Mouse (Mus musculus) E14TG2a.4 (cell line): ENCODE measurements around the gene Pkp3.

Experiments used
- H3K27me3 ChIP-seq: 2 replicates; pipeline ENCODE4 v1.6.1; 2014; ENCODE audit warnings: low read length, control low read depth; ENCODE audit not compliant: insufficient read depth
- H3K36me3 ChIP-seq: 2 replicates; pipeline ENCODE4 v1.6.1; 2014; ENCODE audit warnings: low read length, control low read depth; ENCODE audit not compliant: insufficient read depth
- H3K4me1 ChIP-seq: replicated peaks from 2 replicates; pipeline ENCODE4 v1.6.1; 2014; ENCODE audit warnings: low read depth, low read length, control low read depth
- H3K4me3 ChIP-seq: replicated peaks from 2 replicates; pipeline ENCODE4 v1.5.1; 2014; ENCODE audit warnings: mild to moderate bottlenecking, low read length
- H3K9me3 ChIP-seq: 2 replicates; pipeline ENCODE4 v1.6.1; 2014; ENCODE audit warnings: low read length, control low read depth
- CTCF ChIP-seq: conservative IDR thresholded peaks from 2 replicates; pipeline ENCODE4 v1.5.1; 2014; ENCODE audit warnings: low read length
- NANOG ChIP-seq: IDR thresholded peaks from 2 replicates; pipeline ENCODE4 v1.6.1; 2014; ENCODE audit warnings: borderline replicate concordance, low read length, mixed read lengths
- POU5F1 ChIP-seq: IDR thresholded peaks from 2 replicates; pipeline ENCODE4 v1.6.1; 2014; ENCODE audit warnings: low read length, borderline replicate concordance

The Pkp3 gene

DNA sequence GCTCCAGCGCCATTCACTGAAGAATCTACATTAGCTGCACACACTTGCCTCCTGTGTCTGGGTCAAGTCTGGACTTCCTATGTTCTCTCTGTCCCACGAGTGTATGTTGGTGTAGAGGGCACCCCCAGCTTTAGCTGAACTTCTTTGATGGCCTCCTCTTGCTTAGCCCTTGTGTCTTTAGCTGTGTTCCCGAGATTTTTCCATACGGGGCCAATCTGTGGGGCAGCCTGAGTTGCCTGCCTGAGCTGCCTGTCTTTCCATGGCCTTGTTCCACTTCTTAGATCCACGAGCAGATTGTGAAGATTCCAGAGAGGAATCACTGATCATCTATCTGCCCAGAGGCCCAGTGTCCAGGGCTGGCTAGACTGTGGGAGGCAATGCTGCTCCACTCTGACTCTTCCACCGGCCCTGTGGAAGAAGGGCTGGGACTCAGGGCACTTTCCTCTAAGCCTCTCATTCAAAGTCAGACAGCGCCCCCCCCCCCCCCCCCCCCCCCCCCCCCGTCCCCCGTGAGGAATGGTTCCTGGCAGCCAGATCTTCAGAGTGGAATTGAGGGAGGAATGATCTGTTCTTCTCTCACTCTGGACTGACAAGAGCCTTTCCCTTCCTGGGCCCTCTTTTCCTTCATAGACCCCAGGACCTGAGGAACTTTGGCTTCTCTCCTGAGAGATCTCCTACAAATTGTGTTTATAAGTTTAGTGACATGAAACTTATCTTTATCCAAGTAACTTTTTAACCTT is 37.0 kb upstream of the Pkp3 start:
- Histone ChIP-seq H3K4me3 (no peak overlapping the region), H3K4me1 (peaks cover 68% of the 10 kb centered on the region), H3K9me3 (0 out of 2 replicates have a peak, but pooled peaks cover 3% of the 10 kb centered on the region), H3K36me3 (no peaks in the 10 kb centered on the region), H3K27me3 (no peaks in the 10 kb centered on the region)
- TF ChIP-seq CTCF (no peak), NANOG (no peak), POU5F1 (no peak)

DNA sequence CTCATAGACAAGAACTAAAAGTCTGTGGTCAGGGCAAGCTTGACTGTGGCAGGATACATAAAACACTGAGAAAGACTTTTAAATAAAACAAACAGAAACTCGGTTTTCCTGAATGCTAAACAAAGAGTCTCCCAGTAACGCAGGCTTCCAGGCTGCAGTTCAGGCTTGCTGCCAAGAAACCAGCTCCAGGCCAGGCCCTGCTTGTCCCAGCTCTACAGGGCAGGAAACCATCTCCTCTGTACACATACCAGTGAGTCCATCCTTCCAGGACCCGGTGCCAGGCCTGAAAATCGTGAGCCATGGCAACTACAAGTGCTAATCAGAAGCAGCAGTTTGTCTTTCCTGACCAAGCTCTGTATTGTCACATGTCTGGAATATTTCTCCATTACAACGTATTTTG is 36.4 kb upstream of the Pkp3 start:
- Histone ChIP-seq H3K4me3 (no peak overlapping the region), H3K27me3 (no peaks in the 10 kb centered on the region), H3K4me1 (peaks cover 72% of the 10 kb centered on the region), H3K36me3 (no peaks in the 10 kb centered on the region), H3K9me3 (0 out of 2 replicates have a peak, but pooled peaks cover 3% of the 10 kb centered on the region)
- TF ChIP-seq NANOG (no peak), POU5F1 (no peak), CTCF (no peak)

DNA sequence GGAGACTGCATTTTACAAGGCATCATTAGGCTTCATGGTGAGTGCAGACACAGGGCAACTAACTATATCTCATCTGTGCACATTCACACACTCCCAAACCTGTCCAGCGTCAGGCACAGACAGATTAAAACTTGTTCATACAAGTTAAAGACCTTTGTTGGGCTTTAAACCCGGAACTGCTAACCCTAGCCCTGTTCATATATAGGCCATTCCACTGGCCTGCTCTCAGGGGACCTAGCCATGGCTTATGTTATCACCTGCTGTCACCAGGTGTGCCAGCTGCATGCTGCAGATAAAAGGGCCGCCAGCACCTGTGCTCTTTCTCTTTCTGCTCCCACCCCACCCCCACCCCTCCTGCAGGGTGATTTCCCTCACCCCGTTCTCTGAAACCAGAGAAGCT is 35.5 kb upstream of the Pkp3 start:
- Histone ChIP-seq H3K9me3 (0 out of 2 replicates have a peak, but pooled peaks cover 3% of the 10 kb centered on the region), H3K27me3 (no peaks in the 10 kb centered on the region), H3K36me3 (no peaks in the 10 kb centered on the region), H3K4me3 (no peak overlapping the region), H3K4me1 (peaks cover 80% of the 10 kb centered on the region)
- no peak for TF ChIP-seq CTCF
- TF ChIP-seq POU5F1 = no peak
- no peak for TF ChIP-seq NANOG

DNA sequence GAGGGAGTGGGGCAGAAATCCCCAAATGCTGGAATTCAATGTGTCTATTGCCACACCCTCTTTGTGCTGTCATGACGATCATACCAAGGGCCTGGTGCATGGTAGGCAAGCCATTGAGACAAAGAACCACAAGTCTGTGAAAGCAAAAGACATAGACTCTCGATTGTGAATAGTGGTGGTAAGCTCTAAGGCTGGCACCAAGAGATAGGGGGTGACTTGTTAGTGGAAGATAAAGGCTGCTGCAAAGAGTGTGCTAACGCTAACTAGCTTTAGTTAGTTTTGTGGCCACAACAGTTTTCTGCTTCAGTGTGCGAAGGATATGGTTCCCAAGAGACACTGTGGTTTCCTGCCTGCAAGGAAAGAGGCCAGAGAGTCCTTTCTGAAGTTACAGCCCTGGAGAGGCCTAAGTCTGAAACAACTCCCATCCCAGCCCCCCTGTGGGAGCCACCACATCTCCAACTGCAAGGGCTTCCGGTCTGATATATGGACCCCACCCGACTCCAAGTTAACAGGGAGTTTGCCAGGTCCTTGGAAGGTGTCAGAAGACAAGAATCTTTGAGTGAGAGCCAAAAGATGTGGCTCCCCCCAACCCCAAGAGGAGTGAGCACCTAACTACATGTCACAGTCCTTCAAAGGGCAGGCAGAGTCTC is 31.0 kb upstream of the Pkp3 start:
- no peaks in the 10 kb centered on the region for H3K9me3 ChIP-seq
- peak overlapping the region; percentile 61 for H3K4me3 ChIP-seq
- H3K27me3 ChIP-seq = no peaks in the 10 kb centered on the region
- peaks cover 79% of the 10 kb centered on the region for H3K4me1 ChIP-seq
- TF ChIP-seq POU5F1 (no peak), CTCF (no peak), NANOG (no peak)
- H3K36me3 ChIP-seq = no peaks in the 10 kb centered on the region

DNA sequence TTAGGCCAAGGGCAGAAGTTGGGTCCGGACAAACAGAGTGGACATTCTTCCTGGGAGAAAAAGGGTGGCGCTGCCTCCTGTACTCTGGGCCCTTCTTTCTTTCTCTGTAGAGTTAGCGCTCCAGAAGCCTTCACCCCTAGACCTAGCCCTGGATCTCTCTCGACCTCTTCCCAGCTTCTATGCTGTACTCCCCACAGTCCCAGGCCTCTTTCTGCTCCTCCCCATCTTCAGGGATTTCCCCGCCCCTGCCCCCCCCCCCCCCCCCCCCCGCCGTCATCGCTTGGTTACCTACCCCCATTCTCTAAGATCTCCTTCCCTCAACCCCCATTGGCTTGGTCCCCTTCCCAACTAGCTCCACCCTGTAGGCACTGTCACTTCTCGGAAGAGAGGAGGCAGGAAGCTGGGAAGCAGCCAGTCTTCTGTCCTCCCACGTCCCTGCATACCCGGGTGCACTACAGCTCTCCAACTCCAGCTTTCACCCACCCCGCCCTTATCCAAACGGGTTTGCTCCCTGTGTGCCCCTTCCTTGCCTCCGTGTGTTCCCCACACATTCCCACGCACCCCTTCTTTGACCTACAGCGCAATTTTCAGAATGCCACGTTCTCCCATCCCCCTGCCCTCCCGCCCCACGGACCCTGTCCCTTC is 30.3 kb upstream of the Pkp3 start:
- Histone ChIP-seq H3K4me3 (peak overlapping the region; percentile 75), H3K4me1 (peaks cover 79% of the 10 kb centered on the region), H3K36me3 (no peaks in the 10 kb centered on the region), H3K27me3 (no peaks in the 10 kb centered on the region), H3K9me3 (no peaks in the 10 kb centered on the region)
- TF ChIP-seq NANOG (no peak), POU5F1 (no peak), CTCF (no peak)

DNA sequence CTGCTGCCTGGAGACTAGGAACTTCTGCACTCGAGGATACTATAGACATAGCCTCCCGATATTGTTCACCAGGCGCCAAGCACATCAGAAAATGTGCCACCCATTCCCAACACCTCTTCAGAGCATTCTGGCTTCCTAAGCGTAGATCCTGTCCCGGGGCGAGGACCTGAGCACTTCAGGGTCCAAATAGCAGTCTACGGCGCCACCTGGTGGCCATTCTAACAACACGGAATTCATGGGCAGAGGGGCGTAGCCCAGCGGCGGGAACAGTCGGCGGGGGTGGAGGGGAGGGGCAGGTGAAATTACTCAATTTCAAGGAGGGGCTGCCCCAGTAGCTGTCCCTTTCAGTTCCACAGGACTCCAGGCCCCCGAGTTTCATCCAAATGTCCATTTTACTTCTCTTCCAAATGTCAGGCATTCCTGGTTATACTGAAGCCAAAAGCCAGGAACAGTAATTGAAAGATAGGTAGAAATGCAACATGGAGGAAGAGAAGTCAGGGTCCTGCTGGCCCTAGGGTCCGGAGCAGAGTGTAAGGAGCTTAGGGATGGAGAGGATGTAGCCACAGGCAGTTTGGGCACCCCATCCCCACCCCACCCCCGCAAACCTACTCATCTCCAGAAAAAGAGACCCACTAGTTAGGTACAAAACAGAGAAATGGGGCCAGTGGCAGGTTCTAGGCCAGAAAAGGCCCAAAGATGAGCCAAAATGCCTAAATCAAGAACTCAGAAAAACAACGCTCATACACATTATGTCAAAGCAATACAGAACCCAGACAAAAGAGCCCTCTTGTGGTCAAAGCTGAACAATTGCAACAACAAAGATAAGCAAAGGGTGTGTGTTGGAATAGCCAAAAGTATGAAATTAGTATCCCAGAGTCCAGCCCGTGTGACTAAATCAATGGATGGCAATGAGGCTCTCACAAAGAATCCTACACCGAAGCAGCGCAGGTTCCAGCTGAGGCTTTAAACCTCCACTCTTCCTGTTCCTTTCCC is 29.5 kb upstream of the Pkp3 start:
- H3K4me3 ChIP-seq = peak overlapping the region; percentile 75
- no peaks in the 10 kb centered on the region for H3K9me3 ChIP-seq
- TF ChIP-seq NANOG (no peak), POU5F1 (no peak), CTCF (peak; percentile 41)
- no peaks in the 10 kb centered on the region for H3K27me3 ChIP-seq
- H3K4me1 ChIP-seq = peaks cover 79% of the 10 kb centered on the region
- peaks cover 3% of the 10 kb centered on the region for H3K36me3 ChIP-seq

DNA sequence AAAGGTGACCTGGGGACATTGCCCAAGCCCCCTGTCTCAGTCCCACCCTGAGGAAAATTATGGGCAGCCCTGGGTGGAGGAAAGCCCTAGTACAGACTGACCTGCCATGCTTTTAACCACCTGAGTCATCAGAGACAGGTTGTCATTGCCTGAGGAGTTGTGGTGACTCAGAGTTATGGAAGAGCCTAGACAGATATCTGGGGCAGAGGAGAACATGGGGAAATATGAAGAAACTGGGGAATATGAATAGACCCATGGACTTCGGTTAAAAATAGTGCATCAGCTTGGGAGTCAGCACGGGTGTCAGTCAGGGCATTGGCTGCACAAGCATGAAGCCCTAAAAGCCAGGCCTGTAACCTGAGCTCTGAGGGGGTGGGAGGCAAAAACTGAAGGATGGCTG is 28.7 kb upstream of the Pkp3 start:
- H3K27me3 ChIP-seq = no peaks in the 10 kb centered on the region

More for the DNA sequence above, 28.7 kb upstream of the Pkp3 start:
- no peaks in the 10 kb centered on the region for H3K9me3 ChIP-seq
- no peak for TF ChIP-seq NANOG
- no peak for TF ChIP-seq CTCF
- no peak for TF ChIP-seq POU5F1
- 0 out of 2 replicates have a peak overlapping the region, but pooled peaks have one; percentile 2 for H3K4me3 ChIP-seq
- H3K4me1 ChIP-seq = peaks cover 80% of the 10 kb centered on the region
- H3K36me3 ChIP-seq = peaks cover 8% of the 10 kb centered on the region
